Comparison of ENCODE assay signal across 17 mouse cellular contexts in genomic region chr15:93094202-93095135, GRCm38 (mm10).
A peak's percentile ranks its signal among the peaks of the same experiment; 100 is the strongest.
DNase-seq lines count a peak whose midpoint lies in the region; ATAC-seq and TF ChIP-seq lines count a peak whose summit lies in the region.
"Had no signal": no experiment of that assay in that cellular context is flagged by ENCODE, and none has a peak within 500 bp of the region (broad histone marks: within the 10 kb centered on the region; RNA-seq: fewer than 3 reads in every experiment).

No protein-coding gene starts in this region.

- no peak for TF ChIP-seq CTCF in lung, embryonic 14.5 days (IDR thresholded peaks at IDR 0.05; ENCODE audit: low read depth)
- TF ChIP-seq CTCF in lung, postnatal 0 days (IDR thresholded peaks at IDR 0.05) = no peak

- H3K4me1 ChIP-seq in heart, embryonic 13.5 days = peaks cover 14% of the 10 kb centered on the region
- H3K4me1 ChIP-seq in lung, embryonic 14.5 days (ENCODE audit: insufficient read depth) = no peaks in the 10 kb centered on the region
- no peaks in the 10 kb centered on the region for H3K4me1 ChIP-seq in lung, postnatal 0 days (ENCODE audit: insufficient read depth, low read depth, low read length)
- peaks cover 15% of the 10 kb centered on the region; the same call in 1 of the 2 replicates for H3K4me1 ChIP-seq in liver, embryonic 15.5 days (replicated peaks)
- peaks cover 27% of the 10 kb centered on the region for H3K4me1 ChIP-seq in limb, embryonic 10.5 days
- H3K4me1 ChIP-seq in forebrain, embryonic 14.5 days (ENCODE audit: control insufficient read depth, insufficient read depth, low read length) = no peaks in the 10 kb centered on the region
- H3K4me1 ChIP-seq in forebrain, embryonic 13.5 days = no peaks in the 10 kb centered on the region
- H3K4me1 ChIP-seq: hindbrain, embryonic 15.5 days had no signal

- H3K4me2 ChIP-seq in heart, embryonic 13.5 days = peak overlapping the region; percentile 32
- no peak overlapping the region for H3K4me2 ChIP-seq in lung, embryonic 14.5 days
- no peak overlapping the region for H3K4me2 ChIP-seq in lung, postnatal 0 days (replicated peaks; ENCODE audit: low read depth, low read length)
- peak overlapping the region; percentile 18 for H3K4me2 ChIP-seq in liver, embryonic 15.5 days
- H3K4me2 ChIP-seq in forebrain, embryonic 14.5 days (ENCODE audit: low read length) = no peak overlapping the region
- H3K4me2 ChIP-seq in forebrain, embryonic 13.5 days = no peak overlapping the region
- H3K4me2 ChIP-seq: heart, embryonic 11.5 days; hindbrain, embryonic 15.5 days had no signal

- no peak overlapping the region for H3K9ac ChIP-seq in heart, embryonic 13.5 days
- no peak overlapping the region for H3K9ac ChIP-seq in lung, embryonic 14.5 days
- no peak overlapping the region for H3K9ac ChIP-seq in lung, postnatal 0 days (replicated peaks; ENCODE audit: low read depth)
- H3K9ac ChIP-seq in liver, embryonic 15.5 days = no peak overlapping the region
- H3K9ac ChIP-seq in forebrain, embryonic 14.5 days (ENCODE audit: low read length) = no peak overlapping the region
- no peak overlapping the region for H3K9ac ChIP-seq in forebrain, embryonic 13.5 days
- H3K9ac ChIP-seq: hindbrain, embryonic 15.5 days had no signal

- no peaks in the 10 kb centered on the region for H3K9me3 ChIP-seq in heart, embryonic 13.5 days
- no peaks in the 10 kb centered on the region for H3K9me3 ChIP-seq in lung, embryonic 14.5 days (ENCODE audit: low read depth, low read length)
- no peaks in the 10 kb centered on the region for H3K9me3 ChIP-seq in lung, postnatal 0 days (ENCODE audit: low read length)
- H3K9me3 ChIP-seq in liver, embryonic 15.5 days (replicated peaks) = no peaks in the 10 kb centered on the region
- no peaks in the 10 kb centered on the region for H3K9me3 ChIP-seq in limb, embryonic 10.5 days (replicated peaks)
- H3K9me3 ChIP-seq in forebrain, embryonic 14.5 days (replicated peaks; ENCODE audit: control insufficient read depth, low read length) = no peaks in the 10 kb centered on the region
- no peaks in the 10 kb centered on the region for H3K9me3 ChIP-seq in forebrain, embryonic 13.5 days (replicated peaks)
- H3K9me3 ChIP-seq: hindbrain, embryonic 15.5 days had no signal

- no peaks in the 10 kb centered on the region; the same call in 1 of the 2 replicates for H3K27me3 ChIP-seq in heart, embryonic 13.5 days (replicated peaks)
- H3K27me3 ChIP-seq in lung, embryonic 14.5 days (ENCODE audit: insufficient read depth, low read length) = no peaks in the 10 kb centered on the region
- no peaks in the 10 kb centered on the region for H3K27me3 ChIP-seq in lung, postnatal 0 days (replicated peaks; ENCODE audit: insufficient read depth, low read length)
- no peaks in the 10 kb centered on the region for H3K27me3 ChIP-seq in liver, embryonic 15.5 days
- 0 out of 2 replicates have a peak, but pooled peaks cover 3% of the 10 kb centered on the region for H3K27me3 ChIP-seq in limb, embryonic 10.5 days (ENCODE audit: low read depth, poor library complexity, severe bottlenecking)
- no peaks in the 10 kb centered on the region for H3K27me3 ChIP-seq in forebrain, embryonic 14.5 days (replicated peaks; ENCODE audit: control insufficient read depth, insufficient read depth, low read length)
- H3K27me3 ChIP-seq in forebrain, embryonic 13.5 days = no peaks in the 10 kb centered on the region
- H3K27me3 ChIP-seq: hindbrain, embryonic 15.5 days had no signal

- H3K4me3 ChIP-seq in heart, embryonic 13.5 days = no peak overlapping the region
- no peak overlapping the region for H3K4me3 ChIP-seq in lung, embryonic 14.5 days (ENCODE audit: low read depth, low read length)
- no peak overlapping the region for H3K4me3 ChIP-seq in lung, postnatal 0 days (ENCODE audit: low read depth, low read length)
- no peak overlapping the region for H3K4me3 ChIP-seq in liver, embryonic 15.5 days (replicated peaks)
- no peak overlapping the region for H3K4me3 ChIP-seq in limb, embryonic 10.5 days
- H3K4me3 ChIP-seq in forebrain, embryonic 14.5 days (ENCODE audit: low read depth, low read length) = no peak overlapping the region
- H3K4me3 ChIP-seq in forebrain, embryonic 13.5 days = no peak overlapping the region
- H3K4me3 ChIP-seq: hindbrain, embryonic 15.5 days; left cerebral cortex, adult 2 months had no signal

- TF ChIP-seq EP300 in lung, postnatal 0 days (IDR thresholded peaks at IDR 0.05) = no peak

- ATAC-seq in heart, embryonic 13.5 days (ENCODE audit: extremely low read depth, insufficient number of reproducible peaks, low FRiP score, low TSS enrichment) = no peak
- ATAC-seq in lung, embryonic 14.5 days (ENCODE audit: insufficient read depth) = no peak; the same call in 1 of the 2 replicates
- ATAC-seq in lung, postnatal 0 days = no peak
- peak; percentile 60 for ATAC-seq in liver, embryonic 15.5 days (ENCODE audit: insufficient read depth)
- ATAC-seq in forebrain, embryonic 14.5 days = no peak
- ATAC-seq in forebrain, embryonic 13.5 days = no peak
- ATAC-seq: forebrain, embryonic 16.5 days had no signal

- H3K27ac ChIP-seq in heart, embryonic 13.5 days (replicated peaks) = no peak overlapping the region
- H3K27ac ChIP-seq in lung, embryonic 14.5 days (ENCODE audit: low read depth) = no peak overlapping the region
- no peak overlapping the region for H3K27ac ChIP-seq in lung, postnatal 0 days (ENCODE audit: low read length)
- H3K27ac ChIP-seq in liver, embryonic 15.5 days (replicated peaks) = no peak overlapping the region
- no peak overlapping the region for H3K27ac ChIP-seq in limb, embryonic 10.5 days
- H3K27ac ChIP-seq in forebrain, embryonic 14.5 days (ENCODE audit: low read depth, low read length) = no peak overlapping the region
- H3K27ac ChIP-seq in forebrain, embryonic 13.5 days = no peak overlapping the region
- H3K27ac ChIP-seq: hindbrain, embryonic 15.5 days; left cerebral cortex, adult 2 months had no signal

- H3K36me3 ChIP-seq in heart, embryonic 13.5 days = no peaks in the 10 kb centered on the region
- H3K36me3 ChIP-seq in lung, embryonic 14.5 days (ENCODE audit: insufficient read depth) = no peaks in the 10 kb centered on the region
- H3K36me3 ChIP-seq in lung, postnatal 0 days (ENCODE audit: insufficient read depth, low read length) = no peaks in the 10 kb centered on the region
- H3K36me3 ChIP-seq in liver, embryonic 15.5 days (replicated peaks) = no peaks in the 10 kb centered on the region
- no peaks in the 10 kb centered on the region for H3K36me3 ChIP-seq in limb, embryonic 10.5 days
- H3K36me3 ChIP-seq in forebrain, embryonic 14.5 days (ENCODE audit: control insufficient read depth, insufficient read depth, low read length) = no peaks in the 10 kb centered on the region
- H3K36me3 ChIP-seq in forebrain, embryonic 13.5 days (ENCODE audit: poor library complexity, severe bottlenecking) = no peaks in the 10 kb centered on the region
- H3K36me3 ChIP-seq: hindbrain, embryonic 15.5 days had no signal

- 36% methylated on average over 23 of the region's 23 CpGs for WGBS in heart, embryonic 13.5 days
- WGBS in lung, embryonic 14.5 days = 41% methylated on average over 23 of the region's 23 CpGs
- 49% methylated on average over 23 of the region's 23 CpGs for WGBS in lung, postnatal 0 days
- WGBS in liver, embryonic 15.5 days (ENCODE audit: insufficient replicate concordance) = 21% methylated on average over 23 of the region's 23 CpGs
- 49% methylated on average over 23 of the region's 23 CpGs for WGBS in limb, embryonic 10.5 days
- WGBS in forebrain, embryonic 14.5 days = 88% methylated on average over 23 of the region's 23 CpGs
- WGBS in forebrain, embryonic 13.5 days = 90% methylated on average over 23 of the region's 23 CpGs

- no peak for DNase-seq in heart, adult 18-20 months
- DNase-seq in lung, embryonic 14.5 days = peak; percentile 34
- no peak for DNase-seq in lung, postnatal 0 days (ENCODE audit: low spot score)
- DNase-seq in limb, embryonic 10.5 days (ENCODE audit: low spot score) = no peak
- no peak for DNase-seq in forebrain, embryonic 14.5 days (ENCODE audit: low spot score)
- DNase-seq: adrenal gland, postnatal 10 days; cerebellum, adult 9-11 months; lung, postnatal 36 days; spleen, adult 18-20 months; thymus, postnatal 36 days had no signal

Comparison
In these comparisons a context has a peak if more than half of its experiments do, and no peak if none do; other contexts are left out.
1. H3K4me2 ChIP-seq: peak in heart, embryonic 13.5 days (single experiment) and liver, embryonic 15.5 days (single experiment); none in lung, embryonic 14.5 days (single experiment), lung, postnatal 0 days (single experiment), forebrain, embryonic 14.5 days (single experiment) and forebrain, embryonic 13.5 days (single experiment).